Mouse (Mus musculus) T-helper 2 cell (primary cell): ENCODE results near the gene a.

Source experiments
- in situ Hi-C: fragments of 300-600 bp; cut with MboI, MseI; formaldehyde crosslinking; loops from one replicate; pipeline ENCODE4 v1.15.1; 2025; ENCODE audit warnings: high pct_unique_total_duplicates

Gene a

DNA sequence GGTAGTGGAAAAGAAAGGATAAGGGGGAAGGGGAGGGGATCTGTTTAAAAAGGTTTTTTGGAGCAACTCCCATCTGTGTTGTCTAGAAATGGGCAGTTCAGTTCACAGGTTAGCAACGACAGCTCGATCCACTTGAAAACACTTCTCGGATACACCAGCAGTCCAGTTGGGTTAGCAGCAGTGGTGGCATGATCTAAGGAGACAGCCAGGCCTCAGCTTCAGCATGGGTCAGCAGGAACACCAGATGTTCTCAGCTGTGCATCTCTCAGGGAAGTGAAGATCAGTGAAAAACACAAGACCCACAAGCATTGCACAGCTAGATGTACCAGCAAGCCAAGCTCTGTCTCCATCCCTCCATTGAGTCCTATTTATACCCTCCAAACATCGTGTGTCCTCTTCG, 295.1 kb downstream of the a start:
- in situ Hi-C loops: loop anchor here (10.0 kb wide), 1 partner anchor 108 kb away; no protein-coding TSS in a partner anchor

DNA sequence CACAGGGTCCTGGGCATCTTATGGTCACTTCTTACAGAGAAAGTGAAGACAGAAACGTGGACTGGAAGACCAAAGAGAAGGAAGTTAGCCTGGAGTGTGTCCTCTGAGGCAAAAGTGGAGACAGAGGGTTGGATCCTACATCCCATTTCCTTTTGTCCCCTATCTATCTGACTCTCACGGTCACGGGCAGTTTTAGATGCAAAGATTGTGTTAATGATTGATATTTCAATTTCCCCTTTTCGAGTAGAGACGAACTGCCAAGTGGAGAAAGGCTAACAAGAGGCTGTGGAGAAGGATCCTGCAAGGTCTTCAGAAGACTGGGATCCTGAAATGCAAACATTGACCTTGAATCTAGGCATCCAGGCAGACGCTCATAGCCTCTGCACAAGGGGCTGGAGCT, 297.1 kb downstream of the a start:
- in situ Hi-C loops: loop anchor here (10.0 kb wide), 1 partner anchor 107 kb away; no protein-coding TSS in a partner anchor

DNA sequence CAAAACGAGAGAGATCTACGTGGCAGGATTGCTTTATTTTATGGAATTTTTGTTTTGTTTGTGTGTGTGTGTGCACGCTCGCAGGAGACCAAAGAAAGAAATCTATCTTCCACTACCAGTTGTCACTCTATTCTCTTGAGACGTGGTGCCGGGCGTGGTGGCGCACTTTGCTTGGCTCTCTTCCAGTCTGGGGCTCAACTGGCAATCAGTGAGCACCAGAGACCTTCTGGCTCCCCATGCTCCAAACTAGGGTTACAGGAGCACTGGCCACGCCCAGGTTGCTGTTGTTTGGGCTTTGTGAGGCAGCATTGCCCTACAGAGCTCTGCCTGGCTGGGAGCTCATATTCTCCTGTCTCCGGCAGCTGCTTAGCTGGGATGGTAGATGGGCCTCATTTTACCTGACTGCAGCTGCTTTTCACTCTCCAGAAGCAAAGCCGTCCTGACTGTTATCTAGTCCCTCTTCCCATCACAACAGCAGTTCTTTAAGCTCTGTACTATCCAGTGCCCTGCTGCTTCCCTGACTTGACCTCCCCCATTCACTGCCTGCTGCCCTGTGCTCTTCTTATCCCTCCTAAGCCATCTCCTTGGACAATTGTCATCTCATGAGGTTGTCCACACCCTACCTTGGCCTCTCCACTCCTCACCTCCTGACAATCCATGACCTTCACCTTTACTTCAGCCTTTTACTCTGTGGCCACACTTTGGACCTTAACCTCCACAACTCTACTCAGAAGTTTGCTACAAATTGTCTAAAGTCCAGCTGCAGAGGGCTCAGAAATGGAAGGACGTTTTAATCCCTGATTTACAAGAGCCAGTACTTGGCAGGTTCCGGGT, 299.9 kb downstream of the a start:
- in situ Hi-C loops: no loop called here

DNA sequence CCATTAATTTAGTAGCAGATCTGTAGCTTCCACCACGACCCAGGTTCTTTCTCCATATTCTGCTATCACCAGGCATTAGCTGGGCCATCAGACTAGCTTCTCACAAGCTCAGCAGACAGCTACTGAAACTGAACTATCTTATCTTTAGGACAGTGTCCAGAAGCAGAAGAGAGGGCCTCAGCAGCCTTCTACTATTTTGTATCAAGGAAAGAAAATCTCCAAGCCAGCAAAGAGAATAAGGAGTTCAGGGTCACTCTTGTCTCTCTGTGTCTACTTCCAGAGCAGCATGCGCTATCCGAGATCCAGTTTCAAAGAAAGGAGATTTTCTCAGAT, 300.5 kb downstream of the a start:
- in situ Hi-C loops: no loop called here

DNA sequence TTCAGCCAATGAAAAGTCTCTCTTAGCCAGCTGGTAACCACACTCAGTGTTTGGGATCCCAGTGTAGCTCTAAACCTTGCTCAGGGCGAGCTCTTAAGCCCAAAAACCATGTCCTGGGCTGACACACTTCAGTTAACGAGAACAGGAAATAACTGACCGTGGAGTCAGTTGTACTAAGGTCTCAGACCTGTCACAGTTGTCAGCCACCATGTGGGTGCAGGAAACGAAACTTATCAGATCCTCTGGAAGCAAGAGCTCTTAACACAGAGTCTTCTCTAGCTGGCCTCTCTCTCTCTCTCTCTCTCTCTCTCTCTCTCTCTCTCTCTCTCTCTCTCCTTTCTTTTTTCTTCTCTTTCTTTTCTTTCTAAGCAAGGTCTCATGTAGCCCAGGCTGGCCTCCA, 302.2 kb downstream of the a start:
- in situ Hi-C loops: no loop called here

DNA sequence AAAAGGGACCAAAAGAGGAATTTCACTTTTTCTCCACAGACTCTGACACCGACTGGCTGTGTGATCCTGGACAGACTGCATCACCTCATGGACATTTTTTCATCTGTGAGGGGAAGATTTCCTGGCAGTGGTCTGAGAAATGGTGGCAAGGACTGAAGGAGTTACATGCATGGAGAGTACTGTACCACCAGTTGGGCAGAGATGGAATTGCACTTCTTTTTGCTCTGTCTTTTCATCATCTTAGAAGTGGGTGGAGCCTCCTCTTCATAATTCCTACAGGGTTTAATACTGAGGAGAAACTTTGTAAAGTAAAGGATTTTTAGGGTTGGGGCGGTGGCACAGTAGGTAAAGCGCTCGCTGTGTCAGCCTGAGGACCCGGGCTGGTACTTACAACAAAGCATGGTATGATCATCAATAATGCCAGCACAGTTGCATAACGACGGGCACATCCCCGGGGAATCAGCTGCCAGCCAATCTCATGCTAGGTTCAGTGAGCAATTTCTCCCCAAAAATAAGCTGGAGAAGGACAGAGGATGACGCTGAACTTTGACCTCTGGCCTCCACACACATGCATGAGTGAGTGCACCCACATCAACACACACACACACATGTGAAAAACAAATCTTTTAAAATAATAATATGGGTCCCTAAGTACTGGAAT, 307.6 kb downstream of the a start:
- in situ Hi-C loops: no loop called here

DNA sequence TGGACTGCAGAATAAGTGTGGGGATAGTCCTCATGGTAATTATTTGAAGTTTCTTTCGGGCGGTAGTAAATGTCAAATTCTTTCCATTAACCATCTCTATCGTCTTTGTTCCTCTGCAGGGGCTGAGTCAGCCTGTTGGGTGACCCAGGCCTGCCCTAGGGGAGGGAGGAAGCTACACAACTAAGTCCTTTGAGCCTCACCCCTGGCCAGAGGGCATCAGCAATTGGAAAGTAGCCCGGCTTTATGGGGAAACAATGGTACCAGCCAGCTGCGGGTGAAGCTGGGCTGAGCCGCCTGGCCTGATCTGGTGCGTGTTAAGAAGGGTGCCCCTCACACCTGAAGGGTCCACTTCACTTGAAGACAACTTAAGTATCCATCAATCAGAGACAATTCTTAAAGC, 308.2 kb downstream of the a start:
- in situ Hi-C loops: no loop called here

DNA sequence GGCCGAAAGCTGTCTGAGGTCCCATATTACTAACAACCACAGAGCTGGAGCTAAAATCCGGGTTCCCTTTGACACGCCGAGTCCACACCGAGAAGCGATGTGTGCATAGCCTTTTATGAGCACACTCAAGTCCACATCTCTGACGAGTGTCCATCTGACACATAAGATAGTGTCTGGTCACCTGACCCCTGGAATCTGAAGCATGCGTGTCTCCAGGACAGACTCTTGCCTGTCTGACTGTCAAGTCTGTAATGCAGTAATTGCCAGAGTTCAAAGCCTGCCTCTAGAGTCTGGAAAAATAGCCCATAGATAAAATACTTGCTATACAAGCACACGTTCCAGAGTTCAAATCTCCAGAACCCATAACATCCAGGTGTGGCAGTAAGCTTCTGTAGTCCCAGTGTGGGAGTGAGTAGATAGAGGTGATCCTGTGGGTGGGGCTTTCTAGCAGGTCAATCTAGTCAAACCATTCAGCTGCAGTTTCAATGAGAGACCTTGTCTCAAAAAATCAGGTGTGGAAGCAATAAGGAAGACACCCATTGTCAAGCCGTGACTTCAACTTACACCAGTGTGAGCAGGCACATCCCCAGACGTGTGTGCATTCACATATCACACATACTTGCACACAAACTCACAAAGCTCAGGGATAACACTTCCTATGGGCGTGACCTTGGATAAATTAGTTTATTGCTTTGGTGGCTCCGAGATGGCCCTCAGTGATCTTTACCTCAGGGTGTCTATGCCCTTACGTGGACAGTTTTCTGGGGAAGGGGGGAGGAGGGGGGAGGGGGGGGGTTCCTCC, 309.0 kb downstream of the a start:
- in situ Hi-C loops: no loop called here
